Mouse (Mus musculus): ENCODE measurements around the gene Mnat1. TPM values are rescaled to one million over a fixed set of nuclear protein-coding genes. Genes with fewer than 3 reads are reported as not detected.
A peak's percentile ranks its signal among the peaks of the same experiment; 100 is the strongest.

The Mnat1 gene
- polyA plus RNA-seq, 1 experiment = 30.9 TPM

GRCm38 (mm10) chr12:73154150-73154549, 30.6 kb downstream of the Mnat1 start:
- TF ChIP-seq CEBPB (IDR thresholded peaks at IDR 0.05; ENCODE audit: low read depth) (no peak), MYOD1 (IDR thresholded peaks at IDR 0.05; ENCODE audit: control insufficient read depth, insufficient read length, low read depth) (no peak), FOSL1 (IDR thresholded peaks at IDR 0.05; ENCODE audit: insufficient read depth, low read length, poor library complexity, severe bottlenecking) (no peak), USF1 (IDR thresholded peaks at IDR 0.05; ENCODE audit: low read depth) (no peak), MYOG (IDR thresholded peaks at IDR 0.05; ENCODE audit: control insufficient read depth, extremely low read depth, insufficient read length) (no peak), MAX (IDR thresholded peaks at IDR 0.05) (no peak), CTCF (IDR thresholded peaks at IDR 0.05; ENCODE audit: control insufficient read depth, insufficient read depth, insufficient read length) (no peak)
- Histone ChIP-seq H3K79me3 (ENCODE audit: low read depth) (peaks cover 49% of the 10 kb centered on the region), H3K79me2 (ENCODE audit: control insufficient read depth, insufficient read depth) (peaks cover 80% of the 10 kb centered on the region), H3ac (ENCODE audit: control insufficient read depth, insufficient read length, low read depth) (no peak overlapping the region), H3K36me3 (ENCODE audit: control insufficient read depth, insufficient read depth) (no peaks in the 10 kb centered on the region), H3K27me3 (ENCODE audit: control insufficient read depth, insufficient read depth, insufficient read length) (no peaks in the 10 kb centered on the region), H3K4me3 (ENCODE audit: insufficient read depth, poor library complexity, severe bottlenecking) (no peak overlapping the region)

DNA sequence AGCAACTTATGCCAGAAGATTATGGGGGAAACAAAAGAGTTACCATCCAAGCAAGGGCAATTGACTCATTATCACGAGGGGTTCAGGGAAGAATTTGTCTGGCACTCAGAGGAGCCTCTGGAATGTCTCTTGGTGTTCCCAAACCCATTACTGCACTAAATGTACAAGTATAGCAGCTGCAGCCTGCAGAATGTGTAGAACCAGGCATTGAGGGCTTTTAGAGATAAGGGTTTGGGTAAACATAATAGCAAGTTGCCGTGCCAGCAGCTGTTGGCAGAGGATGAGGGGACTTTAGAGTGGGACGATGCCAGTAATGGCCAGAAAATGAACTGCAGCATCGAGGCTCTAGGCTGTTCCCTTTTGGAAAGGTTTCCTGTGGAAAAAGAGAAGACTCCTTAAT, 36.8 kb downstream of the Mnat1 start:
- Histone ChIP-seq H3K27me3 (ENCODE audit: control insufficient read depth, insufficient read depth, insufficient read length) (no peaks in the 10 kb centered on the region), H3K79me3 (ENCODE audit: low read depth) (peaks cover 53% of the 10 kb centered on the region), H3K36me3 (ENCODE audit: control insufficient read depth, insufficient read depth) (no peaks in the 10 kb centered on the region), H3K79me2 (ENCODE audit: control insufficient read depth, insufficient read depth) (peaks cover 84% of the 10 kb centered on the region), H3K4me3 (ENCODE audit: insufficient read depth, poor library complexity, severe bottlenecking) (no peak overlapping the region), H3ac (ENCODE audit: control insufficient read depth, insufficient read length, low read depth) (no peak overlapping the region)
- TF ChIP-seq MAX (IDR thresholded peaks at IDR 0.05) = no peak
- peak; percentile 81 for TF ChIP-seq MYOD1 (IDR thresholded peaks at IDR 0.05; ENCODE audit: control insufficient read depth, insufficient read length, low read depth)
- TF ChIP-seq FOSL1 (IDR thresholded peaks at IDR 0.05; ENCODE audit: insufficient read depth, low read length, poor library complexity, severe bottlenecking) = no peak
- TF ChIP-seq USF1 (IDR thresholded peaks at IDR 0.05; ENCODE audit: low read depth) = no peak
- no peak for TF ChIP-seq MYOG (IDR thresholded peaks at IDR 0.05; ENCODE audit: control insufficient read depth, extremely low read depth, insufficient read length)
- no peak for TF ChIP-seq CTCF (IDR thresholded peaks at IDR 0.05; ENCODE audit: control insufficient read depth, insufficient read depth, insufficient read length)
- no peak for TF ChIP-seq CEBPB (IDR thresholded peaks at IDR 0.05; ENCODE audit: low read depth)

DNA sequence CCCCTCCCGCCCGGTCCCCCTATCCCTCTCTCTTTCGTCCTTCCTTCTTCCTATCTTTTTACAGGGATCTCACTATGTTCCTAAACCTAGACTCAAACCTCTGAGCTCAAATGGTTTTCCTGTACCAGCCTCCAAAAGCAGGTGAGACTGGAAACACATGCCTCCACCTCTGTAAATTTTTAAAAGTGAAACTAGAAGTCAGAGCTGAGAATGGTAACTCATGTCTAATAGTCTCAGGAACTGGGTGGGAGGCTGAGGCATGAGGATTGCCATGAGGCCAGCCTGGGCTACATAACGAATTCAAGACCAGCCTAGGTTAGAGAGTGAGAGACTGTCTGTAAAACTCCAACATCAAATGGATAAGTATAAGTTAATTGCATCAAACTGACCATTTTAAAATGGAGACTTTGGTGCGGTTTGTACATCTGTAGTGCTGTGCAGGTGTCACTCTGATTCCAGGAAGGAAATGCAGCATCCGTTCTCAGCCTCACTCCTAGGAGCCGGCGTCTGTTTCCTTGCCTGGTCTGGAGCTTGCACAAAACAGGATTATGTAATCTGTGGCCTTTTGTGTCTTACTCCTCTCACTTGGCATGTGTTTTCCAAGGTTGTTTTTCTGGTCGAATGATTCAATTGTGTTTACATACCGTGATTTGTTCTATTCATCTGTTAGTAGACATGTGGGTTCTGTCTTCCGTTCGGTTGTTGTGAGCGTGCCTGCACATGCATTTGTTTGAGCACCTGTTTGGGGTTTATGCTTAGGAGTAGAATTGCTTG, 39.1 kb downstream of the Mnat1 start:
- Histone ChIP-seq H3K4me3 (ENCODE audit: insufficient read depth, poor library complexity, severe bottlenecking) (no peak overlapping the region), H3ac (ENCODE audit: control insufficient read depth, insufficient read length, low read depth) (no peak overlapping the region), H3K79me2 (ENCODE audit: control insufficient read depth, insufficient read depth) (peaks cover 100% of the 10 kb centered on the region), H3K27me3 (ENCODE audit: control insufficient read depth, insufficient read depth, insufficient read length) (no peaks in the 10 kb centered on the region), H3K79me3 (ENCODE audit: low read depth) (peaks cover 65% of the 10 kb centered on the region), H3K36me3 (ENCODE audit: control insufficient read depth, insufficient read depth) (peaks cover under 1% of the 10 kb centered on the region)
- TF ChIP-seq CEBPB (IDR thresholded peaks at IDR 0.05; ENCODE audit: low read depth) = no peak
- TF ChIP-seq MYOG (IDR thresholded peaks at IDR 0.05; ENCODE audit: control insufficient read depth, extremely low read depth, insufficient read length) = no peak
- TF ChIP-seq FOSL1 (IDR thresholded peaks at IDR 0.05; ENCODE audit: insufficient read depth, low read length, poor library complexity, severe bottlenecking) = no peak
- TF ChIP-seq MYOD1 (IDR thresholded peaks at IDR 0.05; ENCODE audit: control insufficient read depth, insufficient read length, low read depth) = no peak
- TF ChIP-seq CTCF (IDR thresholded peaks at IDR 0.05; ENCODE audit: control insufficient read depth, insufficient read depth, insufficient read length) = no peak
- TF ChIP-seq MAX (IDR thresholded peaks at IDR 0.05) = no peak
- no peak for TF ChIP-seq USF1 (IDR thresholded peaks at IDR 0.05; ENCODE audit: low read depth)

GRCm38 (mm10) chr12:73170794-73171193, 47.3 kb downstream of the Mnat1 start:
- TF ChIP-seq USF1 (IDR thresholded peaks at IDR 0.05; ENCODE audit: low read depth) = no peak
- TF ChIP-seq CEBPB (IDR thresholded peaks at IDR 0.05; ENCODE audit: low read depth) = no peak
- TF ChIP-seq MAX (IDR thresholded peaks at IDR 0.05) = no peak
- TF ChIP-seq MYOG (IDR thresholded peaks at IDR 0.05; ENCODE audit: control insufficient read depth, extremely low read depth, insufficient read length) = no peak
- TF ChIP-seq CTCF (IDR thresholded peaks at IDR 0.05; ENCODE audit: control insufficient read depth, insufficient read depth, insufficient read length) = no peak
- TF ChIP-seq MYOD1 (IDR thresholded peaks at IDR 0.05; ENCODE audit: control insufficient read depth, insufficient read length, low read depth) = no peak
- no peak for TF ChIP-seq FOSL1 (IDR thresholded peaks at IDR 0.05; ENCODE audit: insufficient read depth, low read length, poor library complexity, severe bottlenecking)
- H3K79me3 ChIP-seq (ENCODE audit: low read depth) = peaks cover 23% of the 10 kb centered on the region
- H3K27me3 ChIP-seq (ENCODE audit: control insufficient read depth, insufficient read depth, insufficient read length) = no peaks in the 10 kb centered on the region
- no peak overlapping the region for H3K4me3 ChIP-seq (ENCODE audit: insufficient read depth, poor library complexity, severe bottlenecking)
- H3K79me2 ChIP-seq (ENCODE audit: control insufficient read depth, insufficient read depth) = peaks cover 30% of the 10 kb centered on the region
- peaks cover 32% of the 10 kb centered on the region for H3K36me3 ChIP-seq (ENCODE audit: control insufficient read depth, insufficient read depth)
- H3ac ChIP-seq (ENCODE audit: control insufficient read depth, insufficient read length, low read depth) = no peak overlapping the region

- Histone ChIP-seq H3K36me3 (ENCODE audit: control insufficient read depth, insufficient read depth) (peaks cover 53% of the 10 kb centered on the region), H3K4me3 (ENCODE audit: insufficient read depth, poor library complexity, severe bottlenecking) (no peak overlapping the region), H3K79me2 (ENCODE audit: control insufficient read depth, insufficient read depth) (no peaks in the 10 kb centered on the region), H3ac (ENCODE audit: control insufficient read depth, insufficient read length, low read depth) (no peak overlapping the region), H3K27me3 (ENCODE audit: control insufficient read depth, insufficient read depth, insufficient read length) (no peaks in the 10 kb centered on the region), H3K79me3 (ENCODE audit: low read depth) (no peaks in the 10 kb centered on the region)
- no peak for TF ChIP-seq MAX (IDR thresholded peaks at IDR 0.05)
- no peak for TF ChIP-seq MYOG (IDR thresholded peaks at IDR 0.05; ENCODE audit: control insufficient read depth, extremely low read depth, insufficient read length)
- TF ChIP-seq CTCF (IDR thresholded peaks at IDR 0.05; ENCODE audit: control insufficient read depth, insufficient read depth, insufficient read length) = no peak
- no peak for TF ChIP-seq FOSL1 (IDR thresholded peaks at IDR 0.05; ENCODE audit: insufficient read depth, low read length, poor library complexity, severe bottlenecking)
- TF ChIP-seq MYOD1 (IDR thresholded peaks at IDR 0.05; ENCODE audit: control insufficient read depth, insufficient read length, low read depth) = no peak
- TF ChIP-seq CEBPB (IDR thresholded peaks at IDR 0.05; ENCODE audit: low read depth) = no peak
- TF ChIP-seq USF1 (IDR thresholded peaks at IDR 0.05; ENCODE audit: low read depth) = no peak
These were observed 60.4 kb downstream of the Mnat1 start for GRCm38 (mm10) chr12:73183896-73184295.

Measured in C2C12 (cell line).